Mouse (Mus musculus): ENCODE measurements around the gene Hunk. TPM values are rescaled to one million over a fixed set of nuclear protein-coding genes. Genes with fewer than 3 reads are reported as not detected.

The Hunk gene
- polyA plus RNA-seq, 1 experiment from 2014 or later = 22.2 TPM

DNA sequence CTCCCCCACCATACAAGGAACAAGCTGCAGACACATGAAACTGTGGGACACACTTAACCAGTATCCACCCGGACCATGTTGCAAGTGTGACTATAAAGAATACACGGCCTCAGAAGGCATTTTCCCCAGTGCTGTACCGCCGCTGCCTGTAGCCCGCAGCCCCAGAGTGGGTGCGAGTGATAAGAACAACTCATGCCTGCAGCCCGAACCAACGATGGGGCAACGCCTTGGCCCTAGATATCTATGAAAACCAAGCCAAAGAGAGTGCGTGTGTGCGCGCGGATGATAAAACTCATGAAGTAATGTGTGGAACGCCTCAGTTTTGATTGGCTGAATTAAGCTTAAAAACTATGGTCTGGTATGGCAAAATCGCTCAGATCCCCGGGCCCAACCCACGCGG lies 138.1 kb downstream of the Hunk start:
- Histone ChIP-seq H3K4me2 (0 out of 2 replicates have a peak overlapping the region, but pooled peaks have one; percentile 26), H3K36me3 (no peaks in the 10 kb centered on the region), H3K27ac (peak overlapping the region; percentile 71), H3K9me3 (no peaks in the 10 kb centered on the region), H3K4me3 (replicated peaks) (no peak overlapping the region), H3K9ac (replicated peaks) (no peak overlapping the region), H3K27me3 (0 out of 2 replicates have a peak, but pooled peaks cover 3% of the 10 kb centered on the region), H3K4me1 (replicated peaks) (peaks cover 50% of the 10 kb centered on the region)
- WGBS = 87% methylated on average over 18 of the region's 18 CpGs
- no peak for ATAC-seq (ENCODE audit: insufficient number of reproducible peaks, insufficient read depth, low FRiP score, low TSS enrichment, low read depth)

GRCm38 (mm10) chr16:90524393-90524792 lies 138.6 kb downstream of the Hunk start:
- H3K4me1 ChIP-seq (replicated peaks) = peaks cover 47% of the 10 kb centered on the region
- WGBS = 96% methylated on average over 18 of the region's 18 CpGs
- no peaks in the 10 kb centered on the region for H3K9me3 ChIP-seq
- peak overlapping the region; percentile 71; the same call in 1 of the 2 replicates for H3K27ac ChIP-seq
- no peaks in the 10 kb centered on the region for H3K36me3 ChIP-seq
- no peak overlapping the region for H3K9ac ChIP-seq (replicated peaks)
- H3K4me2 ChIP-seq = no peak overlapping the region
- no peak for ATAC-seq (ENCODE audit: insufficient number of reproducible peaks, insufficient read depth, low FRiP score, low TSS enrichment, low read depth)
- 0 out of 2 replicates have a peak, but pooled peaks cover 3% of the 10 kb centered on the region for H3K27me3 ChIP-seq
- H3K4me3 ChIP-seq (replicated peaks) = no peak overlapping the region

DNA sequence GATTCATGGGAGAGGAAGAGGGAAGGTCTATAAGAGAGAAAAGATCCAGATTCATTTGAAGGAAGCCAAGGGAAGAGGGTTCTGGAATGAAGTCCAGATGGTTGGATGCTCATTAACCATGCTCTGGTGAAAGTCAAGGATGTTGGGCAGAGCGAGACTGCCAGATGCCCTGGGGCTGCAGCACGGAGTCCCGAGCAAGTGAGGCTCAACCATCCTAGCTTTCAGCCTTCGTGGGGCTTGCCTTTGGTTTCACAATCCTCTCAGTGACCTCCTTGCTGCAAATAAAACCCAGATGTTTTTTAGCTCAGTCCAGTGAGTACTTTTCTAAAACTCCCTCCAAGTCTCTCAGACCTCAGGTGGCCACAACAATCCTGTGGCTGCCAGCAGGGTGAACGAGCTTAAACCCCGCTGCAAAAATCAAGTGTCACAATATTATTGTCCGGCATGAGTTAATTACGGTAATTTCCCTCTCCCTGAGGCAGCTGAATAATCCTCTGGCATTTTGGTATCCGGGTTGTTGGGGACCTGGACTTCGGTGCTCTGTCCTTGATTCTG lies 147.4 kb downstream of the Hunk start:
- H3K4me3 ChIP-seq (replicated peaks) = no peak overlapping the region
- H3K27ac ChIP-seq = peak overlapping the region; percentile 85
- no peaks in the 10 kb centered on the region for H3K36me3 ChIP-seq
- peak overlapping the region; percentile 26 for H3K4me2 ChIP-seq
- H3K9ac ChIP-seq (replicated peaks) = no peak overlapping the region
- ATAC-seq (ENCODE audit: insufficient number of reproducible peaks, insufficient read depth, low FRiP score, low TSS enrichment, low read depth) = peak; percentile 18
- 5% methylated on average over 10 of the region's 10 CpGs for WGBS
- H3K4me1 ChIP-seq (replicated peaks) = peaks cover 19% of the 10 kb centered on the region
- no peaks in the 10 kb centered on the region for H3K27me3 ChIP-seq
- H3K9me3 ChIP-seq = peaks cover 3% of the 10 kb centered on the region; the same call in 1 of the 2 replicates

- WGBS = 93% methylated on average over 8 of the region's 8 CpGs
- peaks cover 19% of the 10 kb centered on the region for H3K4me1 ChIP-seq (replicated peaks)
- ATAC-seq (ENCODE audit: insufficient number of reproducible peaks, insufficient read depth, low FRiP score, low TSS enrichment, low read depth) = no peak
- H3K27me3 ChIP-seq = no peaks in the 10 kb centered on the region
- H3K27ac ChIP-seq = no peak overlapping the region
- no peak overlapping the region for H3K4me3 ChIP-seq (replicated peaks)
- peaks cover 3% of the 10 kb centered on the region; the same call in 1 of the 2 replicates for H3K9me3 ChIP-seq
- no peak overlapping the region for H3K9ac ChIP-seq (replicated peaks)
- H3K4me2 ChIP-seq = no peak overlapping the region
- no peaks in the 10 kb centered on the region for H3K36me3 ChIP-seq
Measured at GRCm38 (mm10) chr16:90534591-90534990, 148.8 kb downstream of the Hunk start.

DNA sequence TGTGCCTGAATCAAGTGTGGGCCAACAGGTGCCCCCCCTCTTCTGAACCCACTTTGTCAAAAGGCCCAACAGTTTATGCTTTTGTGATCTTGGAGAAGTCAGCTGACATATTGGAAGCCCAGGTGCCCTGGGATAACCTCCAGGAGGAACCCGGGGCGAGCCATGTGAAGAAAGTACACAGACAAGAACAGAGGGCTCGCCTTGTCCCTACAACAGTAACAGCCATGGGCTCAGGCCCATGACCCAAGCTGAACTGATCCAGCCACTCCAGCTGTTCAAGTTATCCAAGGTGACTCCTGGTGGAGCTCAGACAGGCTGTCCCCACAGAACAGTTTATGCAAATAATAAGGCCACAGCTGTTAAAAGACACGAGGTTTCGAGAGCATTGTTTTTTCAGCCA lies 153.1 kb downstream of the Hunk start:
- no peak overlapping the region for H3K9ac ChIP-seq (replicated peaks)
- ATAC-seq (ENCODE audit: insufficient number of reproducible peaks, insufficient read depth, low FRiP score, low TSS enrichment, low read depth) = no peak
- no peaks in the 10 kb centered on the region for H3K27me3 ChIP-seq
- peaks cover 3% of the 10 kb centered on the region; the same call in 1 of the 2 replicates for H3K9me3 ChIP-seq
- no peak overlapping the region for H3K4me3 ChIP-seq (replicated peaks)
- no peak overlapping the region for H3K4me2 ChIP-seq
- peaks cover 4% of the 10 kb centered on the region for H3K4me1 ChIP-seq (replicated peaks)
- no peak overlapping the region for H3K27ac ChIP-seq
- H3K36me3 ChIP-seq = no peaks in the 10 kb centered on the region
- 81% methylated on average over 5 of the region's 5 CpGs for WGBS

DNA sequence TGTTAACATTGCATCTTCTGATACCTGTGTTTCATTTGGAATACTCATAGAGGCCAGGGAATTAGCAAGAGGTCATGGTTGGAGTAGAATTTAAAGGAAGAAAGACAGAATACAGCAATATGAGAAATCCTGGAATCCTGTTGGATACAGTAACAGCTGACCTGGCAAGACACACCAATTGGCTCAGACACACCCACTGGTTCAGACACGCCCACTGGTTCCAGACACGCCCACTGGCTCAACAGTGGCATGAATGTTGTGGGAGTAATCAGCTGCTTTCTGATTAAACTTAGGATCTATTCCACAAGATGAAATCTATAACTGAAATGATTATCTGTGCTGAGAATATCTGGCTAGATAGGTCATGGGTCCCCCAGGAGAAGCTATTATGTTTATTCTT lies 155.4 kb downstream of the Hunk start:
- Histone ChIP-seq H3K27me3 (no peaks in the 10 kb centered on the region), H3K9me3 (peaks cover 3% of the 10 kb centered on the region; the same call in 1 of the 2 replicates), H3K27ac (no peak overlapping the region), H3K9ac (replicated peaks) (no peak overlapping the region), H3K4me2 (no peak overlapping the region), H3K4me1 (replicated peaks) (peaks cover 19% of the 10 kb centered on the region), H3K36me3 (no peaks in the 10 kb centered on the region), H3K4me3 (replicated peaks) (no peak overlapping the region)
- WGBS = 80% methylated on average over 2 of the region's 2 CpGs
- ATAC-seq (ENCODE audit: insufficient number of reproducible peaks, insufficient read depth, low FRiP score, low TSS enrichment, low read depth) = no peak

GRCm38 (mm10) chr16:90542383-90542782 lies 156.6 kb downstream of the Hunk start:
- no peak overlapping the region for H3K4me3 ChIP-seq (replicated peaks)
- no peak overlapping the region for H3K4me2 ChIP-seq
- H3K36me3 ChIP-seq = no peaks in the 10 kb centered on the region
- ATAC-seq (ENCODE audit: insufficient number of reproducible peaks, insufficient read depth, low FRiP score, low TSS enrichment, low read depth) = no peak
- no peak overlapping the region for H3K9ac ChIP-seq (replicated peaks)
- 0 out of 2 replicates have a peak, but pooled peaks cover 4% of the 10 kb centered on the region for H3K27me3 ChIP-seq
- WGBS = 69% methylated on average over 10 of the region's 10 CpGs
- peaks cover 19% of the 10 kb centered on the region for H3K4me1 ChIP-seq (replicated peaks)
- no peaks in the 10 kb centered on the region for H3K9me3 ChIP-seq
- H3K27ac ChIP-seq = no peak overlapping the region

DNA sequence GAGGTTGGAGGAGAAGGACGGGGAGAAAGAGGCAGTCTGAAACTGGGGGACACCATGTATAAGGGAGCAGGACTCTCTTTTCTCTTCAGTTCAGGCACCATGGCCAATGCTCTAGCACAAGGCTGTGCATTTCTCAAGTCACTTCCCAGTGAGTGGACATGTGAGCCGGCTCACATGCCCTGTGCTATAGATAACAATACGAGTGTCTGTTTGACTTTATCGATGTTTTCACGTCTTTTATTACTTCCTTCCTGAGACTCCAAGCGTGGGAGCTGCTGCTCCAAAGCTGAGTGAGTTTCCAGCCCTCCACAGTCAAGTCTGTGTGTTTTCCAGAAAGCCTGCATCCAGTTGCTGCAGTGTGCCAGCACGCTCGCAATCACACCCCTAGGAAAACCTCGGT lies 158.4 kb downstream of the Hunk start:
- 29% methylated on average over 9 of the region's 9 CpGs for WGBS

DNA sequence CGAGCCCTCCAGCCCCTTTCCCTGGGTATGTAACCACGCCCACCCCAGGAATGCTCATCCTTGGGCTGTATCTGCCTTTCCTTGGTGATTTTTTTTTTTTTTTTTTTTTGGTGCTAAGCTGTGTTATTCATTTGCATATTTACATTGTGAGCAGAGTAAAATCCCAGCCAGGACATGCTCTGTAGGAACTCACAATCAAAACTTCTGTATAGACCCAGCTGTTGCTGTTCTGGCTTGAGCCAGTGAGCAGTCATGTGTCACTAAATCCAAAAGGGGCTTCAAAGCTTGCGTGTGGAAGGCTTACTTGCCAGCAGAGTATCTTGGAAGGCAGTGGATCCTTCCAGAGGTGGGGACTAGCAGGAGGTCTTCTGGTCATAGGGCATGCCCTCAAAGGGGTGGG lies 159.7 kb downstream of the Hunk start:
- H3K4me1 ChIP-seq (replicated peaks) = peaks cover 22% of the 10 kb centered on the region
- no peaks in the 10 kb centered on the region for H3K9me3 ChIP-seq
- no peak overlapping the region for H3K4me2 ChIP-seq
- no peak for ATAC-seq (ENCODE audit: insufficient number of reproducible peaks, insufficient read depth, low FRiP score, low TSS enrichment, low read depth)
- 60% methylated on average over 3 of the region's 3 CpGs for WGBS
- H3K27me3 ChIP-seq = 0 out of 2 replicates have a peak, but pooled peaks cover 4% of the 10 kb centered on the region
- no peaks in the 10 kb centered on the region for H3K36me3 ChIP-seq
- no peak overlapping the region for H3K9ac ChIP-seq (replicated peaks)
- H3K4me3 ChIP-seq (replicated peaks) = no peak overlapping the region
- H3K27ac ChIP-seq = peak overlapping the region; percentile 50; the same call in 1 of the 2 replicates

More for the DNA sequence above, 158.4 kb downstream of the Hunk start:
- no peak for ATAC-seq (ENCODE audit: insufficient number of reproducible peaks, insufficient read depth, low FRiP score, low TSS enrichment, low read depth)
- Histone ChIP-seq H3K27ac (0 out of 2 replicates have a peak overlapping the region, but pooled peaks have one; percentile 50), H3K4me1 (replicated peaks) (peaks cover 22% of the 10 kb centered on the region), H3K9ac (replicated peaks) (no peak overlapping the region), H3K27me3 (0 out of 2 replicates have a peak, but pooled peaks cover 4% of the 10 kb centered on the region), H3K9me3 (no peaks in the 10 kb centered on the region), H3K4me2 (no peak overlapping the region), H3K4me3 (replicated peaks) (no peak overlapping the region), H3K36me3 (no peaks in the 10 kb centered on the region)

GRCm38 (mm10) chr16:90546591-90546990 lies 160.8 kb downstream of the Hunk start:
- Histone ChIP-seq H3K27me3 (0 out of 2 replicates have a peak, but pooled peaks cover 4% of the 10 kb centered on the region), H3K4me2 (no peak overlapping the region), H3K4me3 (replicated peaks) (no peak overlapping the region), H3K27ac (no peak overlapping the region), H3K36me3 (no peaks in the 10 kb centered on the region), H3K9ac (replicated peaks) (no peak overlapping the region), H3K4me1 (replicated peaks) (peaks cover 22% of the 10 kb centered on the region), H3K9me3 (no peaks in the 10 kb centered on the region)
- 83% methylated on average over 3 of the region's 3 CpGs for WGBS
- no peak for ATAC-seq (ENCODE audit: insufficient number of reproducible peaks, insufficient read depth, low FRiP score, low TSS enrichment, low read depth)

DNA sequence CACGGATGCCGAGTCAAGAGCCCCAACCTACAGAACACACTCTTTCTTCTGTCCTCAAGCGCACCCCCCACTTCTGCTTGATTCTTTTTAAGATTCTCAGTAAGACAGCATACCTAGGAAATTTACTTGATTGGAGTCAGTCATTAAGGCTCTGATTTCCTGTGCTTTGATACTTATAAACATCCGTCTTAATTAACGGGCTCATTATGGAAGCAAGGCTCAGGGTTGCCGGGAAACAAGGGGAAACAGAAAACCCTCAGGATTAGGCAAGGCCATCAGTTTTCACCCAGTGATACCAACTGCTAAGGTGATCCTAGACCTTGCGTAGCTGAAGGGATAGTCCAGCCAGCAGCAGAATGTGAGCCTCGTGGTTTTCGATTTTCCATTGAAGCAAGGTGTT lies 162.2 kb downstream of the Hunk start:
- 39% methylated on average over 9 of the region's 9 CpGs for WGBS
- H3K4me3 ChIP-seq (replicated peaks) = no peak overlapping the region
- no peaks in the 10 kb centered on the region for H3K36me3 ChIP-seq
- H3K4me2 ChIP-seq = no peak overlapping the region
- peaks cover 4% of the 10 kb centered on the region; the same call in 1 of the 2 replicates for H3K9me3 ChIP-seq
- no peak for ATAC-seq (ENCODE audit: insufficient number of reproducible peaks, insufficient read depth, low FRiP score, low TSS enrichment, low read depth)
- H3K27ac ChIP-seq = no peak overlapping the region
- peaks cover 22% of the 10 kb centered on the region for H3K4me1 ChIP-seq (replicated peaks)
- H3K9ac ChIP-seq (replicated peaks) = no peak overlapping the region
- 0 out of 2 replicates have a peak, but pooled peaks cover 4% of the 10 kb centered on the region for H3K27me3 ChIP-seq
